Mouse (Mus musculus) lung, postnatal 0 days (tissue): ENCODE measurements at regions not wholly inside any gene's neighbourhood (a gene's known extent, or its start where the extent isn't known, plus 50 kb on each side); places are given as distances from the start of the nearest gene placed in this dataset.

Source experiments
- CTCF ChIP-seq: IDR thresholded peaks from 2 replicates; pipeline ENCODE4 v1.5.1; 2016; ENCODE audit warnings: antibody characterized with exemption, mild to moderate bottlenecking
- EP300 ChIP-seq: IDR thresholded peaks from 2 replicates; pipeline ENCODE4 v1.6.1; 2016; ENCODE audit warnings: antibody characterized with exemption, mild to moderate bottlenecking, control low read depth

- TF ChIP-seq CTCF (no peak), EP300 (no peak)
Measured at GRCm38 (mm10) chr3:131014092-131014716, 96.1 kb upstream of the Lef1 start.
